Mouse (Mus musculus) stomach, embryonic 14.5 days (tissue): ENCODE data around the gene BC004004. TPM values are rescaled to one million over a fixed set of nuclear protein-coding genes. Genes with fewer than 3 reads are reported as not detected.

Source experiments
- ATAC-seq: fragments of 200-750 bp; cut with Nextera tagmentation; 2 replicates; pipeline ENCODE4 v1.8.0; 2017; ENCODE audit warnings: low read depth, moderate TSS enrichment; ENCODE audit not compliant: insufficient number of reproducible peaks, insufficient read depth, low FRiP score
- H3K27ac ChIP-seq: fragments of 300-500 bp; sonication (generic); 2 replicates; pipeline ENCODE4 v1.5.1; 2014; ENCODE audit warnings: mild to moderate bottlenecking, low read length, moderate library complexity, mixed read lengths
- H3K27me3 ChIP-seq: fragments of 300-500 bp; sonication (generic); 2 replicates; pipeline ENCODE4 v1.6.1; 2014; ENCODE audit warnings: low read length, control low read depth, mixed read lengths; ENCODE audit not compliant: control insufficient read depth, insufficient read depth
- H3K36me3 ChIP-seq: fragments of 300-500 bp; sonication (generic); 2 replicates; pipeline ENCODE4 v1.6.1; 2014; ENCODE audit warnings: mild to moderate bottlenecking, control low read depth, low read length, moderate library complexity, mixed read lengths; ENCODE audit not compliant: control insufficient read depth, insufficient read depth
- H3K4me1 ChIP-seq: fragments of 300-500 bp; sonication (generic); 2 replicates; pipeline ENCODE4 v1.6.1; 2014; ENCODE audit warnings: low read length, control low read depth, mixed read lengths; ENCODE audit not compliant: control insufficient read depth, insufficient read depth
- H3K4me2 ChIP-seq: fragments of 300-500 bp; sonication (generic); replicated peaks from 2 replicates; pipeline ENCODE4 v1.6.1; 2014; ENCODE audit warnings: low read depth, low read length, control low read depth
- H3K4me3 ChIP-seq: fragments of 300-500 bp; sonication (generic); 2 replicates; pipeline ENCODE4 v1.5.1; 2014; ENCODE audit warnings: low read depth, low read length, control low read depth
- H3K9ac ChIP-seq: fragments of 300-500 bp; sonication (generic); replicated peaks from 2 replicates; pipeline ENCODE4 v1.6.1; 2014; ENCODE audit warnings: low read depth, mild to moderate bottlenecking, control low read depth, low read length, moderate library complexity, mixed read lengths
- H3K9me3 ChIP-seq: fragments of 300-500 bp; sonication (generic); 2 replicates; pipeline ENCODE4 v1.6.1; 2016; ENCODE audit warnings: low read depth, low read length, control low read depth; ENCODE audit not compliant: control insufficient read depth
- WGBS: fragments of 180-500 bp; shearing (Covaris S2); extraction: QIAGEN DNeasy Blood & Tissue Kit; methylation state at CpG from one replicate; pipeline ENCODE4 v1.1.7; 2014; 5-methylcytosine and 5-hydroxymethylcytosine counted together
- polyA plus RNA-seq: library from polyadenylated mRNA; unstranded; fragments of >200 nt; fragmentation: Nextera tagmentation; extraction: Ambion mirVana; gene quantifications from 2 replicates; pipeline ENCODE4 v1.2.1, GENCODE M21; 2014

BC004004 gene
- polyA plus RNA-seq, 1 experiment from 2014 or later, result 79.5 TPM

- 84% methylated on average over 11 of the region's 11 CpGs for WGBS
- no peak for ATAC-seq
- 0 out of 2 replicates have a peak overlapping the region, but pooled peaks have one; percentile 52 for H3K27ac ChIP-seq
- H3K9me3 ChIP-seq, result no peaks in the 10 kb centered on the region
- H3K4me1 ChIP-seq, result peaks cover 22% of the 10 kb centered on the region
- peaks cover 68% of the 10 kb centered on the region for H3K36me3 ChIP-seq
- no peak overlapping the region for H3K4me3 ChIP-seq
- H3K4me2 ChIP-seq, result no peak overlapping the region
- H3K27me3 ChIP-seq, result no peaks in the 10 kb centered on the region
- no peak overlapping the region for H3K9ac ChIP-seq
Observed at GRCm38 (mm10) chr17:29339170-29339768, 70.7 kb downstream of the BC004004 start.

- peaks cover 58% of the 10 kb centered on the region for H3K36me3 ChIP-seq
- WGBS, result 74% methylated on average over 18 of the region's 18 CpGs
- peak overlapping the region; percentile 88 for H3K27ac ChIP-seq
- no peaks in the 10 kb centered on the region for H3K27me3 ChIP-seq
- no peak overlapping the region for H3K4me2 ChIP-seq
- no peak for ATAC-seq
- H3K9ac ChIP-seq, result no peak overlapping the region
- no peak overlapping the region for H3K4me3 ChIP-seq
- H3K4me1 ChIP-seq, result peaks cover 26% of the 10 kb centered on the region
- H3K9me3 ChIP-seq, result no peaks in the 10 kb centered on the region
Observed at GRCm38 (mm10) chr17:29340406-29341261, 72.0 kb downstream of the BC004004 start.

DNA sequence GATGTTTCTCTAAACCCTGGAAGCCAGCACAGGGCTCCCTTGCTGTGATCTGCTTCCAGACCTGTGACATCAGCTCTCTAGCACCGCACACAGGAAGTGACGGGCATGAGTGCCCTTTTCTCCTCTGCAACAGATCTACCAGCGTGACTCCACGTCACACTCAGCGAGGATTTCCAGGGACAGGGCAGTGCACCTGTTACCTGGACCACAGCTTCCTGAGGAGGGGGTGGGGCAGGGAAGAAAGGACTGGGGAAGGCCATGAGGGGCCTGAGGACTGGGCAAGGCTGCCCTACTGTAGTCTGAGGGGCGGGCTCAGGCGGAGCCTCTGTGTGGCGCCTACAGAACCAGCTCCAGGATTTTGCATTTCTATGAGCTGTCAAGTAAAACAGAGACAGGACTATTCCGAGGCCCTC, 73.0 kb downstream of the BC004004 start:
- Histone ChIP-seq H3K4me1 (peaks cover 36% of the 10 kb centered on the region), H3K36me3 (peaks cover 50% of the 10 kb centered on the region), H3K27ac (peak overlapping the region; percentile 88), H3K4me3 (no peak overlapping the region), H3K9me3 (no peaks in the 10 kb centered on the region), H3K27me3 (no peaks in the 10 kb centered on the region), H3K4me2 (no peak overlapping the region), H3K9ac (no peak overlapping the region)
- 16% methylated on average over 9 of the region's 9 CpGs for WGBS
- peak; percentile 58 for ATAC-seq

DNA sequence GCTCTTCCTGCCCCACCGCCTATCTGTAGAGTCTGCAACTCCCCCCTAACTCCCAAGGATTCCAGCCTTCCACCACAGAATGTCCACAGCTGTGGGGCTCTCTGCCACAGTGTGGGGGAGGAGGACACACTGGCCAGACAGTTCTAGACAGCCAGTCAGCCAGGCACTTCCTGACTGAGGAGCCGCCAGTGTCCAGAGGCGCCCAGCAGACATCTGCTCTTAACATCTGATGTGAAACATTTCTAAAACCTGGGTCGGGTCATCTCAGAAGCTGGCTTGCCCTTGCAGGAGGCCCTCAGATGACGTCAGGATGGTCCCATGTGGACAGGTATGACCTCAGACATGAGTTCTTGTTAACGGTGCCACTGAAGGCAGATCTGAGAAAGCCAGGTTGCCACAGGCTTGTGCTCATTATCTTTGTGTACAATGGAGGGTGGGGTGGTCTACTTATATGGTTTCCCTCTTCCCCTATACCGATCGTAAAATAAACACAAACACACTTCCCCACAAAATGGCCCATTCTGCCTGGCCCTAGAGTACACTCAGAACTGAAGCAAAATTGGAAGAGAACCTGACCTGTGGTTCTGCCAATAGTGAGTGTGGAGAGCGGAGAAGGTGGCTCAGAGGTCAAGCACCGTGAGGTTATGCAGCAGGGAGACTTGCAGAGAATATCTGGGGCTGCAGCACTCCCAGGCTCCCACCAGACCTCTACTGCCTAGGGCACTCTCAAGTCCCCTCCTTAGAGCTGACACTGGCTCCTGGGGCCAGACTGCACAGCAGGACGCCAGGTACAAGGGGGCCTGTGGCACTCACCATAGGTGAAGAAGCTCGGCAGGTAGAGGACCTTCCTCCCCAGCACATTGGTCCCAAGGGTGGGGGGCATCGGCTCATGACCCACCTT, 73.7 kb downstream of the BC004004 start:
- Histone ChIP-seq H3K4me1 (peaks cover 37% of the 10 kb centered on the region), H3K9me3 (no peaks in the 10 kb centered on the region), H3K4me2 (no peak overlapping the region), H3K27me3 (no peaks in the 10 kb centered on the region), H3K9ac (no peak overlapping the region), H3K36me3 (peaks cover 43% of the 10 kb centered on the region), H3K27ac (peak overlapping the region; percentile 88), H3K4me3 (no peak overlapping the region)
- WGBS, result 41% methylated on average over 13 of the region's 13 CpGs
- ATAC-seq, result peak; percentile 57

DNA sequence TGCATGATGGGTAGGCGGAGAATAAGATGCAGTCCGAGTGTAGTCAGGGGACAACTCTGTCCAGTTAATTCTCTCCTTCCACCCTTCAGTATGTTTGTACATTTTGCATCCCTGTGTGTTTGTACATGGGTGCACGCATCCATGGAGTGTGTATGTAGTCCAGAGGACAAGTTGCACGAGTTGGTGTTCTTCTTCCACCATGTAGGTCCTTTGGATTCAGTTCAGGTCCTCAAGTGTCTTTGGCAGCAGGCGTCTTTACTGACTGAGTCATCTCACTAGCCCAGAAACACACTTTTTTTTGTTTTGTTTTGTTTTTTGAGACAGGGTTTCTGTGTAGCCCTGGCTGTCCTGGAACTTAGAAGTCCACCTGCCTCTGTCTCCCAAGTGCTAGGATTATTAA, 74.7 kb downstream of the BC004004 start:
- no peak for ATAC-seq
- H3K4me3 ChIP-seq, result no peak overlapping the region
- 88% methylated on average over 5 of the region's 5 CpGs for WGBS
- peaks cover 37% of the 10 kb centered on the region for H3K4me1 ChIP-seq
- no peak overlapping the region for H3K27ac ChIP-seq
- no peak overlapping the region for H3K4me2 ChIP-seq
- no peaks in the 10 kb centered on the region for H3K27me3 ChIP-seq
- no peak overlapping the region for H3K9ac ChIP-seq
- H3K36me3 ChIP-seq, result peaks cover 36% of the 10 kb centered on the region
- H3K9me3 ChIP-seq, result no peaks in the 10 kb centered on the region

GRCm38 (mm10) chr17:29345272-29345671, 76.7 kb downstream of the BC004004 start:
- peaks cover 37% of the 10 kb centered on the region for H3K4me1 ChIP-seq
- H3K4me2 ChIP-seq, result no peak overlapping the region
- H3K27me3 ChIP-seq, result no peaks in the 10 kb centered on the region
- no peak for ATAC-seq
- 93% methylated on average over 12 of the region's 12 CpGs for whole genome bisulfite sequencing
- peaks cover 16% of the 10 kb centered on the region; the same call in 1 of the 2 replicates for H3K36me3 ChIP-seq
- H3K9me3 ChIP-seq, result no peaks in the 10 kb centered on the region
- no peak overlapping the region for H3K9ac ChIP-seq
- H3K4me3 ChIP-seq, result no peak overlapping the region
- no peak overlapping the region for H3K27ac ChIP-seq

DNA sequence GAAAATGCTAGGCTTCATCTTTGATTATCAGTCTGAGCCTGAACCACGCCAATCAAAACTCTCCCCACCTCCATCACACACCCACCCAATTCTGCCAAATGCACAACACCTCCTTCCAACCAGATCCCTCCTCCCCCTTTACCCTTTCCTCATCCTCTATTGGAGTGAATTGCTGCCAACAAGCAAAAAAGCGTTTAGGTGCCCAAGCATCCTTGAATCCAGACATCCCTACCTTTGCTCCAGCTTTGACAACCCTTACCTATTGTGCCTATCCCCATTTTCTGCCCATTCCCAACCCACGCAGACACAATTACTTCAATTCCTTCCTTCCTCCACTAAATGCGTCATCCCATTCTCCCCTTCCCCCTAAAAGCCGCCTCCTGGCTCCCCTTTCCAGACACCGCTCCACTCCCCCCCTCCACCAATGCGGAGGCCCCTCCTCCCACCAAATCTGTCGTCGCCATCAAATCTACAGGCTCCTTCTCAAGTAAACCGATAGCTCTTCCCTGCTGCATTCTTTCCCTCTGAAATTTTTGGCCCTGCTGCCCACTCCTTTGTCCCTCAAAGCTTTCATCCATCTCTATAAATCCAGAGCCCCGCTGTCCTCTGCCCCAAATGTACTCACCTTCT, 78.0 kb downstream of the BC004004 start:
- Histone ChIP-seq H3K9ac (peak overlapping the region; percentile 92), H3K4me3 (peak overlapping the region; percentile 93), H3K27me3 (no peaks in the 10 kb centered on the region), H3K4me1 (peaks cover 26% of the 10 kb centered on the region), H3K4me2 (peak overlapping the region; percentile 78), H3K9me3 (no peaks in the 10 kb centered on the region), H3K36me3 (peaks cover 10% of the 10 kb centered on the region; the same call in 1 of the 2 replicates), H3K27ac (peak overlapping the region; percentile 83)
- no peak for ATAC-seq
- WGBS, result 5% methylated on average over 11 of the region's 11 CpGs
